Mouse (Mus musculus): ENCODE data around the gene Trpm3. TPM values are rescaled to one million over a fixed set of nuclear protein-coding genes. Genes with fewer than 3 reads are reported as not detected.

The Trpm3 gene
- polyA plus RNA-seq, 1 experiment: 0.05 TPM

DNA sequence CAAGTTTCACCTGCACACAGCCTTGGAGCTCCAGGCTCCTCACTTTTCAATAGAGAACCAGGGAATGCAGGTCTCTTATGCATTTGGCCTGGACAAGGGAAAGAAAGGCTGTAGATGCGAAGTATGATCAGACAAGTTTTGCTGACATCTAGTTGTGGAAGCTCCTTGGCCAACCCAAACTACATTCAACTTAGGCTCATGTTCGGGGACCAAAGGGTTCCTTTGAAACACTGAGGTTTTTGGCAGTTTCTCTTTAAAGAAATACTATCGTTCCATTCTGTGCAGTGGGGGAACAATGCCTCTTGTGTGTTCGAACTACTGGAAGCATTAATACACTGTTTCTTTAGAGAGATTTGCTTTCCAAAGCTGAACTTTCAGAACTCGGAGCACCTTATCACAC lies 553.1 kb downstream of the Trpm3 start:
- TF ChIP-seq MYOD1 (IDR thresholded peaks at IDR 0.05; ENCODE audit: control insufficient read depth, insufficient read length, low read depth) (no peak), CEBPB (IDR thresholded peaks at IDR 0.05; ENCODE audit: low read depth) (no peak), MYOG (IDR thresholded peaks at IDR 0.05; ENCODE audit: control insufficient read depth, extremely low read depth, insufficient read length) (no peak), CTCF (IDR thresholded peaks at IDR 0.05; ENCODE audit: control insufficient read depth, insufficient read depth, insufficient read length) (no peak), USF1 (IDR thresholded peaks at IDR 0.05; ENCODE audit: low read depth) (no peak), MAX (IDR thresholded peaks at IDR 0.05) (no peak), FOSL1 (IDR thresholded peaks at IDR 0.05; ENCODE audit: insufficient read depth, low read length, poor library complexity, severe bottlenecking) (no peak)
- H3K27me3 ChIP-seq (ENCODE audit: control insufficient read depth, insufficient read depth, insufficient read length): no peaks in the 10 kb centered on the region
- H3ac ChIP-seq (ENCODE audit: control insufficient read depth, insufficient read length, low read depth): no peak overlapping the region
- H3K79me3 ChIP-seq (ENCODE audit: low read depth): no peaks in the 10 kb centered on the region
- H3K79me2 ChIP-seq (ENCODE audit: control insufficient read depth, insufficient read depth): no peaks in the 10 kb centered on the region
- H3K36me3 ChIP-seq (ENCODE audit: control insufficient read depth, insufficient read depth): no peaks in the 10 kb centered on the region
- H3K4me3 ChIP-seq (ENCODE audit: insufficient read depth, poor library complexity, severe bottlenecking): no peak overlapping the region

DNA sequence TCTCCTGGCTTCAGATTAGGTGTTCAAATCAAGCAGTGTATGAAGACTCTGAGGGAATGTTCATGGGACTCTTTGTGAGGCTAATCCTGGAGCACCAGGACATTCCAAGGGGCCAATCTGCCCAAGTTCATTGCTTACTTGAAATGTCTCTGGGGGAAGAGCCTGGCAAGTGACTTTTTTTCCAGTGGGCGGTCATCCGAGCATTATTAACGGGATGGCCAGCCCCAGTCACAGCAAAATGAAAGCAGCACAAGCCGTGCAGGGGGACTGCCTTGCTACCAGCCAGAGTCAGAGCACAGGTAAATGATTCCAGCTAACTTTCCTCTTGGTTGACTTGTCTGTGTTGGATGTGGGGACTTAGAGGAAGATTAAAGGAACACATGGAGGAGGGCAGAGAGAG lies 553.7 kb downstream of the Trpm3 start:
- Histone ChIP-seq H3K79me3 (ENCODE audit: low read depth) (no peaks in the 10 kb centered on the region), H3K27me3 (ENCODE audit: control insufficient read depth, insufficient read depth, insufficient read length) (no peaks in the 10 kb centered on the region), H3ac (ENCODE audit: control insufficient read depth, insufficient read length, low read depth) (no peak overlapping the region), H3K4me3 (ENCODE audit: insufficient read depth, poor library complexity, severe bottlenecking) (no peak overlapping the region), H3K79me2 (ENCODE audit: control insufficient read depth, insufficient read depth) (no peaks in the 10 kb centered on the region), H3K36me3 (ENCODE audit: control insufficient read depth, insufficient read depth) (no peaks in the 10 kb centered on the region)
- TF ChIP-seq FOSL1 (IDR thresholded peaks at IDR 0.05; ENCODE audit: insufficient read depth, low read length, poor library complexity, severe bottlenecking) (no peak), CTCF (IDR thresholded peaks at IDR 0.05; ENCODE audit: control insufficient read depth, insufficient read depth, insufficient read length) (no peak), MYOD1 (IDR thresholded peaks at IDR 0.05; ENCODE audit: control insufficient read depth, insufficient read length, low read depth) (no peak), MYOG (IDR thresholded peaks at IDR 0.05; ENCODE audit: control insufficient read depth, extremely low read depth, insufficient read length) (no peak), USF1 (IDR thresholded peaks at IDR 0.05; ENCODE audit: low read depth) (no peak)

GRCm38 (mm10) chr19:22692956-22693355 lies 554.1 kb downstream of the Trpm3 start:
- TF ChIP-seq CTCF (IDR thresholded peaks at IDR 0.05; ENCODE audit: control insufficient read depth, insufficient read depth, insufficient read length) (no peak), MAX (IDR thresholded peaks at IDR 0.05) (no peak), CEBPB (IDR thresholded peaks at IDR 0.05; ENCODE audit: low read depth) (no peak), MYOG (IDR thresholded peaks at IDR 0.05; ENCODE audit: control insufficient read depth, extremely low read depth, insufficient read length) (no peak), USF1 (IDR thresholded peaks at IDR 0.05; ENCODE audit: low read depth) (no peak), MYOD1 (IDR thresholded peaks at IDR 0.05; ENCODE audit: control insufficient read depth, insufficient read length, low read depth) (no peak), FOSL1 (IDR thresholded peaks at IDR 0.05; ENCODE audit: insufficient read depth, low read length, poor library complexity, severe bottlenecking) (no peak)
- Histone ChIP-seq H3ac (ENCODE audit: control insufficient read depth, insufficient read length, low read depth) (no peak overlapping the region), H3K27me3 (ENCODE audit: control insufficient read depth, insufficient read depth, insufficient read length) (no peaks in the 10 kb centered on the region), H3K36me3 (ENCODE audit: control insufficient read depth, insufficient read depth) (no peaks in the 10 kb centered on the region), H3K79me2 (ENCODE audit: control insufficient read depth, insufficient read depth) (no peaks in the 10 kb centered on the region), H3K79me3 (ENCODE audit: low read depth) (no peaks in the 10 kb centered on the region), H3K4me3 (ENCODE audit: insufficient read depth, poor library complexity, severe bottlenecking) (no peak overlapping the region)

DNA sequence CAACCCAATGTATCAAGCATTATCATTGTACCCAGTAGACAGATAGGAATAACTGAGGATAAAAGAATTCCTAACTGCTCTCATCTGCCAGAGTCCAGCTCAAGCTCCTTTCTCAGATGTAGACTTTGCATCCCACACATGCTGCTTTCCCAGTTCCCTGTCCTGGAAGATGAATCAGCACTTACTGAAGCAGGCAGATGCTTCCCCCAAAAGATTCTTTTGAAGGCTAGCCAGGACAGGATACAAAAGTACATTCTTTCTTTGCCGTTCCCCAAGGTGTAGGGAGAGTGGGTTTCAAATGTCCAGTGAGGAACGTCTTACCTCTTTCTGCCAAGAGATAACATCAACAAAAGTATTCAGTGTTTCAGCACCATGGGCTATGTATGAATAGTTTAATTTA lies 556.6 kb downstream of the Trpm3 start:
- Histone ChIP-seq H3K27me3 (ENCODE audit: control insufficient read depth, insufficient read depth, insufficient read length) (no peaks in the 10 kb centered on the region), H3K79me3 (ENCODE audit: low read depth) (no peaks in the 10 kb centered on the region), H3ac (ENCODE audit: control insufficient read depth, insufficient read length, low read depth) (no peak overlapping the region), H3K36me3 (ENCODE audit: control insufficient read depth, insufficient read depth) (no peaks in the 10 kb centered on the region), H3K79me2 (ENCODE audit: control insufficient read depth, insufficient read depth) (no peaks in the 10 kb centered on the region), H3K4me3 (ENCODE audit: insufficient read depth, poor library complexity, severe bottlenecking) (no peak overlapping the region)
- TF ChIP-seq MYOD1 (IDR thresholded peaks at IDR 0.05; ENCODE audit: control insufficient read depth, insufficient read length, low read depth) (no peak), FOSL1 (IDR thresholded peaks at IDR 0.05; ENCODE audit: insufficient read depth, low read length, poor library complexity, severe bottlenecking) (no peak), USF1 (IDR thresholded peaks at IDR 0.05; ENCODE audit: low read depth) (no peak), CEBPB (IDR thresholded peaks at IDR 0.05; ENCODE audit: low read depth) (no peak)

- no peak overlapping the region for H3K4me3 ChIP-seq (ENCODE audit: insufficient read depth, poor library complexity, severe bottlenecking)
- H3K27me3 ChIP-seq (ENCODE audit: control insufficient read depth, insufficient read depth, insufficient read length): no peaks in the 10 kb centered on the region
- H3ac ChIP-seq (ENCODE audit: control insufficient read depth, insufficient read length, low read depth): no peak overlapping the region
- no peaks in the 10 kb centered on the region for H3K36me3 ChIP-seq (ENCODE audit: control insufficient read depth, insufficient read depth)
- H3K79me2 ChIP-seq (ENCODE audit: control insufficient read depth, insufficient read depth): no peaks in the 10 kb centered on the region
- H3K79me3 ChIP-seq (ENCODE audit: low read depth): no peaks in the 10 kb centered on the region
- no peak for TF ChIP-seq MAX (IDR thresholded peaks at IDR 0.05)
- TF ChIP-seq USF1 (IDR thresholded peaks at IDR 0.05; ENCODE audit: low read depth): no peak
- no peak for TF ChIP-seq CTCF (IDR thresholded peaks at IDR 0.05; ENCODE audit: control insufficient read depth, insufficient read depth, insufficient read length)
- TF ChIP-seq MYOD1 (IDR thresholded peaks at IDR 0.05; ENCODE audit: control insufficient read depth, insufficient read length, low read depth): no peak
- TF ChIP-seq CEBPB (IDR thresholded peaks at IDR 0.05; ENCODE audit: low read depth): no peak
- TF ChIP-seq MYOG (IDR thresholded peaks at IDR 0.05; ENCODE audit: control insufficient read depth, extremely low read depth, insufficient read length): no peak
- TF ChIP-seq FOSL1 (IDR thresholded peaks at IDR 0.05; ENCODE audit: insufficient read depth, low read length, poor library complexity, severe bottlenecking): no peak
Observed at GRCm38 (mm10) chr19:22698737-22699136, 559.9 kb downstream of the Trpm3 start.
